Mouse (Mus musculus): ENCODE measurements around the gene Abcc6. TPM values are rescaled to one million over a fixed set of nuclear protein-coding genes. Genes with fewer than 3 reads are reported as not detected.

Abcc6 gene
- polyA plus RNA-seq, 1 experiment from 2014 or later = not detected

DNA sequence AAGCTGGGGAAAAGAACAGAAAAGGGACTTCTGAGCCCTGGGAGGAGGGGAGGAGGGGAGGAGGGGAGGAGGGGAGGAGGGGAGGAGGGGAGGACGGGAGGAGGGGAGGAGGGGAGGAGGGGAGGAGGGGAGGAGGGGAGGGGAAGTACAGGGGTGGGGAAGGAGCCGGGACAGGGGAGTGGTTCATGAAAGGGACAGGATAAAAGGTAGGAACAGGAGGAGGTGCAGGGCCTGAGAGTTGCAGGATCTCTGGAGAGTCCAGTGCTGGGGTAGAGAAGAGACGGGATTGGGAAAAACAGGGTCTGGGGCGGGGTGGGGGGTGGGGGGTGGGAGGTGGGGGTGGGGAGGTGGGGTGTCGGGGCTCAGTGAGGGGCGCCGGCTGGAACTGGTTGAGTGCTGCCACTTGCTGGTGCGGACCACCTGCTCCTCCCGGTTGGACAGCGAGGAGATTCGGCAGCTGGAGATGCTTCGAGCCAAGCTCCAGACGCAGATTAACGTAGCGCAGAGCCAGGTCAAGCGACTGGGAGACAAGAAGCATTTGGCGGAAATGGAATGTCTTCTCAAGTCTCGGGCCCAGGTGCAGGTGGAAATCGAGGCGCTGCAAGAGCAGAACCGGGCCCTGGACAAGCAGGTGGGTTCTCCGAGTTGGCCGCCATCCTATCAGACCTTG, 101.3 kb downstream of the Abcc6 start:
- Histone ChIP-seq H3K27ac (no peak overlapping the region), H3K9ac (no peak overlapping the region), H3K9me3 (replicated peaks) (no peaks in the 10 kb centered on the region), H3K4me3 (no peak overlapping the region), H3K4me2 (no peak overlapping the region), H3K4me1 (replicated peaks) (peaks cover 8% of the 10 kb centered on the region), H3K27me3 (peaks cover 13% of the 10 kb centered on the region; the same call in 1 of the 2 replicates), H3K36me3 (no peaks in the 10 kb centered on the region)
- WGBS = 15% methylated on average over 17 of the region's 23 CpGs
- no peak for ATAC-seq (replicated peaks; ENCODE audit: insufficient number of reproducible peaks, insufficient read depth, low FRiP score, low read depth)

DNA sequence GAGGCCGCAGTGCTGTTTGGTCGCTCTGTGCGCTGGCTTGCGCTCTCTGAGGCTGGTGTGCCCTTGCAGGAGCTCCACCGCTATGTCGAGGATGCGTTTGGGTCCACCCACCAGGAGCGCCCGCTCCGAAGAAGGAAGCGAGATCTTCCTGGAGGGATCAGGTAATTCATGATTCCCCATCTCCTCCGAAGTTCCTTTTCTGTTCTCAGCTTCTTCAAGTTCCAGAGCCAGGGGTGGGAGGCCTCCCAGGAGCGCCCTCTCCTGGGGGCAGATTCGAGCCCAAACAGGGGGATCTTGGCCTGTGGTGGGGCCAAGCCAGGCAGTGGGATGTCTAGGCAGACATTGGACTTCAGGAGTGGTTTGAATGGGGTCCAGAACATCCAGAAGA, 105.7 kb downstream of the Abcc6 start:
- peak overlapping the region; percentile 36 for H3K9ac ChIP-seq
- peaks cover 13% of the 10 kb centered on the region; the same call in 1 of the 2 replicates for H3K27me3 ChIP-seq
- ATAC-seq (replicated peaks; ENCODE audit: insufficient number of reproducible peaks, insufficient read depth, low FRiP score, low read depth) = no peak
- peak overlapping the region; percentile 93 for H3K27ac ChIP-seq
- no peaks in the 10 kb centered on the region for H3K9me3 ChIP-seq (replicated peaks)
- 18% methylated on average over 14 of the region's 14 CpGs for WGBS
- peak overlapping the region; percentile 74 for H3K4me2 ChIP-seq
- H3K4me3 ChIP-seq = peak overlapping the region; percentile 50
- peaks cover 33% of the 10 kb centered on the region for H3K4me1 ChIP-seq (replicated peaks)
- no peaks in the 10 kb centered on the region for H3K36me3 ChIP-seq

DNA sequence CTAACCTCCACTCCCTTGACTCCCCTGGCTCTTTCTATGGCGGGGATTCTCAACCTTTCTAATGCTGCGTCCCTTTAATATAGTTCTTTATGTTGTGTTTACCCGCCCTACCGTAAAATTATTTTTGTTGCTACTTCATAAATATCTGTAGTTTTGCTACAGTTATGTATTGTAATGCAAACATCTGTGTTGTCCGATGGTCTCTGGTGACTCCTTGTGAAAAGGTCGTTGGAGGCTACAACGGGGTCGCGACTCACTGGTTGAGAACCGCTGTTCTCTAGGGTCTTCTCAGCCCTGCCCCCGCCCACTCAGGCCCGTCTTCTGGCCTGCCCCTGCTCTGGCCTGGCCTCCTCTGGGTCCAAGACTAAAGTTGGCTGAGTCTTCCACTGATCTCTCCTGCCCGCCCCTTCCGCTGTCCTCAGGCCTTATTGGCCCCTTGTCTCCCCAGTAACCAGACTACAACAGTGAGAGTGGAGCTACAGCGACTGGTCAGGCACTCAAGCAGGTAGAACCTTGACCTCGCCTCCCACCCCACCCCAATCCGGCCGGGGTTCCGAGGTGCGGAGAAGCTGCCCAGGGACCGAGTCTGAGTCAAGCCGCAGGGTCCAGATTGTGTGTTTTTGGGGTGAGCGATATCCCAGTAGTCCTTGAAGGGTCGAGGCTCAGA, 106.2 kb downstream of the Abcc6 start, which contains the start of gene Ccdc114:
Ccdc114 (plus strand) TSS at position 311 of the 667 bp plus-strand sequence.
- H3K27ac ChIP-seq = peak within 1 kb of the TSS; percentile 93
- H3K36me3 ChIP-seq = no peaks in the 10 kb centered on the region
- H3K4me1 ChIP-seq (replicated peaks) = peaks cover 38% of the 10 kb centered on the region
- peak within 1 kb of the TSS; percentile 50 for H3K4me3 ChIP-seq
- H3K4me2 ChIP-seq = peak within 1 kb of the TSS; percentile 74
- WGBS = 5% methylated on average over 24 of the region's 24 CpGs
- no peaks in the 10 kb centered on the region for H3K9me3 ChIP-seq (replicated peaks)
- H3K9ac ChIP-seq = peak within 1 kb of the TSS; percentile 36
- peaks cover 13% of the 10 kb centered on the region; the same call in 1 of the 2 replicates for H3K27me3 ChIP-seq
- ATAC-seq (replicated peaks; ENCODE audit: insufficient number of reproducible peaks, insufficient read depth, low FRiP score, low read depth) = peak; percentile 67

DNA sequence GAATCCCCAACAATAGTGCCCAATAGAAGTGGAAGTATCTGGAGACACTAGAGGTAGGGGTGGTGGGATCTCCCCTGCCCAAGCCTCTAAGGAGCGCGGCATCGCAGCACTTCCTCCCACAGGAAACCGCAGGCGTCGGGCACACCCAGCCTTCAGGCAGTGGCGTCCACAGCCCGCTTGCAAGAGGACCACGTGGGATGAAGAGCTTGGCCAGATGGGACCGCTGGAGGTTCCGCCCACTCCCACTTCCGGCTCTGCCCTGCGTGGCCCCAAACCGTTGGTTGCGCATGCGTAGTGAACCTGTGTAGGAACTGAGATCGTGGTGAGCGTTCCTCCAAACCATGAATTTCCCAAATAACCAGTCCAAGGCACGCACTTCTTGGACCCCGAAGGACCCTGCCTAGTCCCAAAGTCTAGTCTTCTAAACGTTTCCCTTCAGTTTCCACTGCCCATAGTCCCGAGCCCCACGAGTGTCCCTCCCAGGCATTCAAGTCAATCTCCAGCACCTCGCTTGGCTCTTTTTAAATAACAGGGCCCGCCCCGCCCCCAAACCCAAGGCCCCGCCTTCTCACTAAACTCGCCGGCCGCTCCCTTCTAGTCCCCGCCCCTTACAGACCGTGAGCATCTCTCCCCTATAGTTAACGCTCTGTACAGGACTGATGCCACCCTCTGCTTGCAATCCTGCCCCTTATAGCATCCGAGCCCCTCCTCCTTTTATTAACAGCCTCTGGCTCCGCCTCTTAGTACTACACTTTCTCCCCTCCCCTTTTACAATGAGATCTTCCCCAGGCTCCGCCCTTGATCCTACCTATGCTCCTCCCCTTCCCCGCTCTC, 107.0 kb downstream of the Abcc6 start:
- Histone ChIP-seq H3K9me3 (replicated peaks) (no peaks in the 10 kb centered on the region), H3K9ac (peak overlapping the region; percentile 35; the same call in 1 of the 2 replicates), H3K4me3 (peak overlapping the region; percentile 50), H3K27ac (peak overlapping the region; percentile 93), H3K4me2 (peak overlapping the region; percentile 74), H3K4me1 (replicated peaks) (peaks cover 38% of the 10 kb centered on the region), H3K27me3 (peaks cover 10% of the 10 kb centered on the region; the same call in 1 of the 2 replicates), H3K36me3 (no peaks in the 10 kb centered on the region)
- WGBS = under 1% methylated on average over 37 of the region's 37 CpGs
- peak; percentile 87 for ATAC-seq (replicated peaks; ENCODE audit: insufficient number of reproducible peaks, insufficient read depth, low FRiP score, low read depth)

DNA sequence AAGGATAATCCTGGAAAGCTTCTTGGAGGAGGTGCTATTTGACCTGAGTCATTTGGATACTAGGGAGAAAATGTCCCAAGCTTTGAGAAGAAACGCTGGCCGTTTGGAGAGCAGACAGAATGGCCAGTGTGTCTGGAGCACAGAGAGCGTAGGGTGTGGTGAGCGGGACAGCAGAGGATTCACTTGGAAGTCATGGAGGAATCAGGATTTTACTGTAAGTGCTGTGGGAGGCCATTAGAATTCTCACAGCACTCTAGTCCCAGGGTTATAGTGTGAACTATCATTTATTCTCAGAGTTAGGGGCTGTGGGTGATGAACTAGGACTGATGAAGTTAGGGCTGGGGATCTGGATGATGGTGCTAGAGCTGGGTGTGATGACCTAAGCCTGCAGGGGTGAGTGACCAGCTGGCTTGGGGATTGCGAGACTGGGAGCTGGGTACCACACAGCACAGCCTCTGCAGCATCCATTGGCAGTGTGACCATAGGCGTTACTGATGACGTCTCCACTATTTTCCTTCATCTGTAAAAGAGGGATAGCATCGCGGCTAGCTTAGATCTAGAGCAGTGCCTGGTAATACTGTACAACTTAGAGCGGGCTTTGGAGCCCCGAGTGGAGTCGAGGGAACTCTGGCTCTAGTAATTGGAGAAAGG, 108.0 kb downstream of the Abcc6 start:
- Histone ChIP-seq H3K4me2 (peak overlapping the region; percentile 74), H3K27me3 (no peaks in the 10 kb centered on the region; the same call in 1 of the 2 replicates), H3K9ac (no peak overlapping the region), H3K9me3 (replicated peaks) (no peaks in the 10 kb centered on the region), H3K4me1 (replicated peaks) (peaks cover 48% of the 10 kb centered on the region), H3K27ac (peak overlapping the region; percentile 93), H3K4me3 (no peak overlapping the region), H3K36me3 (no peaks in the 10 kb centered on the region)
- 81% methylated on average over 12 of the region's 12 CpGs for WGBS
- no peak for ATAC-seq (replicated peaks; ENCODE audit: insufficient number of reproducible peaks, insufficient read depth, low FRiP score, low read depth)

GRCm38 (mm10) chr7:45921242-45921621, 108.9 kb downstream of the Abcc6 start, which contains the start of gene Emp3:
Gene Emp3, minus strand, starts transcription at chr7:45921404.
- Histone ChIP-seq H3K4me1 (replicated peaks) (peaks cover 56% of the 10 kb centered on the region), H3K4me3 (peak within 1 kb of the TSS; percentile 52), H3K36me3 (no peaks in the 10 kb centered on the region), H3K27ac (peak within 1 kb of the TSS; percentile 93), H3K9ac (peak within 1 kb of the TSS; percentile 59), H3K9me3 (replicated peaks) (no peaks in the 10 kb centered on the region), H3K27me3 (no peaks in the 10 kb centered on the region), H3K4me2 (peak within 1 kb of the TSS; percentile 60)
- WGBS = 33% methylated on average over 9 of the region's 9 CpGs
- no peak for ATAC-seq (replicated peaks; ENCODE audit: insufficient number of reproducible peaks, insufficient read depth, low FRiP score, low read depth)

DNA sequence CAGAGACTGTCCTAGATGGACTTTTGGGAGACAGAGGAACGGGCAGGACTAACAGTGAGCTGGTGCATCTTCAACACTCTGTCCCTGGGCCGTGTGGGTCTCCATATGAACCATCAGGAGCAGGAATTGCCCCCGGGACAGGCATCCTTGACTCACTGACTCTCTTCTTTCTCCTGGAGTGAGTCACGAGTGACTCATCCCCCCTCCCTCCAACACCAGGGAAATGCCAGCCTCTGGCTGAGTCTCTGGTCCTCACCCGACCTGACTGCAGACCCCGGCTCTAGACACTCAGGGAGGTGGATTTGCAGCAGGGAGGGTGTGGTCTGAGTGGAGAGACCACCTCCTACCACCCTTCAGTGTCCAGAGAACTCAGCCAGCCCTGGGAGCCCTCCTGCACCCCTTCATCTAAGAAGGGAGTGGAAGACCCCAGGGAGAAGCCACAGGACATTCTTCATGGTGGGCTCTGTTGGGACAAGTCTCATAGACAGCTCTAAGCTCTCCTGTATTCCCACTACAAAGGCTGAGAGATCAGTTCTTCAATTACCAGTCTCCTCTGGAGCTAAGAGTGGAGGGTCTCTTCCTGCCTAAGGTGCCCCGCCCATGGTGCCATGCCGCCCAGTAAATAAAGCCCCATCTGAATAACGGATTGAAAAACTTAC, 109.4 kb downstream of the Abcc6 start:
- peak overlapping the region; percentile 60 for H3K4me2 ChIP-seq
- H3K4me1 ChIP-seq (replicated peaks) = peaks cover 61% of the 10 kb centered on the region
- peak overlapping the region; percentile 52 for H3K4me3 ChIP-seq
- peak overlapping the region; percentile 93 for H3K27ac ChIP-seq
- 25% methylated on average over 9 of the region's 9 CpGs for WGBS
- H3K36me3 ChIP-seq = no peaks in the 10 kb centered on the region
- H3K27me3 ChIP-seq = no peaks in the 10 kb centered on the region
- H3K9me3 ChIP-seq (replicated peaks) = no peaks in the 10 kb centered on the region
- ATAC-seq (replicated peaks; ENCODE audit: insufficient number of reproducible peaks, insufficient read depth, low FRiP score, low read depth) = no peak
- peak overlapping the region; percentile 59 for H3K9ac ChIP-seq

- peak overlapping the region; percentile 59; the same call in 1 of the 2 replicates for H3K9ac ChIP-seq
- H3K36me3 ChIP-seq = no peaks in the 10 kb centered on the region
- H3K9me3 ChIP-seq (replicated peaks) = no peaks in the 10 kb centered on the region
- peak overlapping the region; percentile 60 for H3K4me2 ChIP-seq
- peak overlapping the region; percentile 52 for H3K4me3 ChIP-seq
- WGBS = 64% methylated on average over 4 of the region's 4 CpGs
- H3K27me3 ChIP-seq = no peaks in the 10 kb centered on the region
- peaks cover 62% of the 10 kb centered on the region for H3K4me1 ChIP-seq (replicated peaks)
- ATAC-seq (replicated peaks; ENCODE audit: insufficient number of reproducible peaks, insufficient read depth, low FRiP score, low read depth) = no peak
- H3K27ac ChIP-seq = peak overlapping the region; percentile 93; the same call in 1 of the 2 replicates
These were observed 110.3 kb downstream of the Abcc6 start for GRCm38 (mm10) chr7:45919761-45920160.

- ATAC-seq (replicated peaks; ENCODE audit: insufficient number of reproducible peaks, insufficient read depth, low FRiP score, low read depth) = no peak
- Histone ChIP-seq H3K36me3 (no peaks in the 10 kb centered on the region), H3K4me3 (peak overlapping the region; percentile 52; the same call in 1 of the 2 replicates), H3K9me3 (replicated peaks) (no peaks in the 10 kb centered on the region), H3K4me2 (peak overlapping the region; percentile 60), H3K27ac (no peak overlapping the region), H3K9ac (no peak overlapping the region), H3K4me1 (replicated peaks) (peaks cover 58% of the 10 kb centered on the region), H3K27me3 (no peaks in the 10 kb centered on the region)
- 64% methylated on average over 14 of the region's 14 CpGs for WGBS
These were observed 110.9 kb downstream of the Abcc6 start for GRCm38 (mm10) chr7:45919083-45919671.

GRCm38 (mm10) chr7:45917926-45918325, 112.2 kb downstream of the Abcc6 start:
- no peak overlapping the region for H3K4me2 ChIP-seq

More at GRCm38 (mm10) chr7:45917926-45918325, 112.2 kb downstream of the Abcc6 start:
- Histone ChIP-seq H3K9me3 (replicated peaks) (no peaks in the 10 kb centered on the region), H3K27me3 (no peaks in the 10 kb centered on the region), H3K9ac (no peak overlapping the region), H3K4me1 (replicated peaks) (peaks cover 52% of the 10 kb centered on the region), H3K4me3 (no peak overlapping the region), H3K27ac (0 out of 2 replicates have a peak overlapping the region, but pooled peaks have one; percentile 71), H3K36me3 (no peaks in the 10 kb centered on the region)
- 81% methylated on average over 15 of the region's 15 CpGs for WGBS
- no peak for ATAC-seq (replicated peaks; ENCODE audit: insufficient number of reproducible peaks, insufficient read depth, low FRiP score, low read depth)

Data from heart, embryonic 15.5 days (tissue).